Mouse (Mus musculus): ENCODE data around the gene Fggy. TPM values are rescaled to one million over a fixed set of nuclear protein-coding genes. Genes with fewer than 3 reads are reported as not detected.

The Fggy gene
- polyA plus RNA-seq, 3 experiments from 2014 or later, result 0.96 to 6.5 (median 3.8) TPM

GRCm38 (mm10) chr4:95784146-95784895, 227.0 kb downstream of the Fggy start:
- no peak for ATAC-seq

- ATAC-seq, result no peak
These were observed 230.3 kb downstream of the Fggy start for GRCm38 (mm10) chr4:95787609-95788008.

- no peak for ATAC-seq
These were observed 231.6 kb downstream of the Fggy start for GRCm38 (mm10) chr4:95788867-95789266.

- ATAC-seq, result no peak
These were observed 234.7 kb downstream of the Fggy start for GRCm38 (mm10) chr4:95791913-95792475.

- no peak for ATAC-seq
These were observed 236.5 kb downstream of the Fggy start for GRCm38 (mm10) chr4:95793647-95794328.

- ATAC-seq, result no peak
These were observed 237.3 kb downstream of the Fggy start for GRCm38 (mm10) chr4:95794651-95795050.

GRCm38 (mm10) chr4:95795283-95795682, 238.0 kb downstream of the Fggy start:
- no peak for ATAC-seq

GRCm38 (mm10) chr4:95819650-95820049, 262.3 kb downstream of the Fggy start:
- ATAC-seq, result no peak

GRCm38 (mm10) chr4:95821906-95822579, 264.7 kb downstream of the Fggy start:
- no peak for ATAC-seq

- no peak for ATAC-seq
These were observed 270.9 kb downstream of the Fggy start for GRCm38 (mm10) chr4:95828164-95828563.

- ATAC-seq, result no peak
These were observed 273.0 kb downstream of the Fggy start for GRCm38 (mm10) chr4:95830320-95830719.

- no peak for ATAC-seq
These were observed 282.6 kb downstream of the Fggy start for GRCm38 (mm10) chr4:95839860-95840259.

GRCm38 (mm10) chr4:95840389-95841053, 283.2 kb downstream of the Fggy start:
- ATAC-seq, result no peak

- ATAC-seq, result no peak
These were observed 288.8 kb downstream of the Fggy start for GRCm38 (mm10) chr4:95845981-95846617.

- no peak for ATAC-seq
These were observed 289.9 kb downstream of the Fggy start for GRCm38 (mm10) chr4:95847219-95847618.

GRCm38 (mm10) chr4:95847664-95848063, 290.4 kb downstream of the Fggy start:
- ATAC-seq, result no peak

GRCm38 (mm10) chr4:95849497-95849896, 292.2 kb downstream of the Fggy start:
- ATAC-seq, result no peak

GRCm38 (mm10) chr4:95850044-95850739, 292.9 kb downstream of the Fggy start:
- ATAC-seq, result no peak

GRCm38 (mm10) chr4:95852257-95852656, 294.9 kb downstream of the Fggy start:
- ATAC-seq, result no peak

- no peak for ATAC-seq
These were observed 298.7 kb downstream of the Fggy start for GRCm38 (mm10) chr4:95856008-95856407.

GRCm38 (mm10) chr4:95860601-95861000, 303.3 kb downstream of the Fggy start:
- no peak for ATAC-seq

- ATAC-seq, result no peak
These were observed 303.8 kb downstream of the Fggy start for GRCm38 (mm10) chr4:95861074-95861473.

All from inflammation-experienced regulatory T-cells, adult 6 months (primary cell).